Mouse (Mus musculus): ENCODE measurements around the gene Zbtb8a.

The Zbtb8a gene

GRCm38 (mm10) chr4:129339743-129340142, 38.2 kb downstream of the Zbtb8a start:
- in situ Hi-C loops (cut with MboI; ENCODE audit: low sequenced_read_pairs), result no loop called here

DNA sequence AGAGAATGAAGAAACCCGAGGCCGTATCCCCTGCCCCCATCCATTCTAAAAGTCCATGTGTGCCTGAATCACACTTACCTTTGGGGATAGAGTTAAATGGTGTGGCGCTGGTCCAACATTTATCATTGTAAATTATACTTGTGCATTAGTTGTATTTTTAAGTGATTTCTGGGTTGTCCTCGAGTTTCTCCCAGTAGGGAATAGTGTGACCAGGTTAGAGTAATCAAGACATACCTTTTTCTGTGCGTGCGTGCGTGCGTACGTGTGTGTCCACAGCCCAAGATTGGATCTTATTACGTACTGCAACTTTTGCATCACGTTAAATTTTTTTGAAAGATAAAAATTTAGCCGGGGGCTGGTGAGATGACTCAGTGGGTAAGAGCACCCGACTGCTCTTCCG, 41.6 kb downstream of the Zbtb8a start:
- in situ Hi-C loops (cut with MboI; ENCODE audit: low sequenced_read_pairs), result no loop called here

DNA sequence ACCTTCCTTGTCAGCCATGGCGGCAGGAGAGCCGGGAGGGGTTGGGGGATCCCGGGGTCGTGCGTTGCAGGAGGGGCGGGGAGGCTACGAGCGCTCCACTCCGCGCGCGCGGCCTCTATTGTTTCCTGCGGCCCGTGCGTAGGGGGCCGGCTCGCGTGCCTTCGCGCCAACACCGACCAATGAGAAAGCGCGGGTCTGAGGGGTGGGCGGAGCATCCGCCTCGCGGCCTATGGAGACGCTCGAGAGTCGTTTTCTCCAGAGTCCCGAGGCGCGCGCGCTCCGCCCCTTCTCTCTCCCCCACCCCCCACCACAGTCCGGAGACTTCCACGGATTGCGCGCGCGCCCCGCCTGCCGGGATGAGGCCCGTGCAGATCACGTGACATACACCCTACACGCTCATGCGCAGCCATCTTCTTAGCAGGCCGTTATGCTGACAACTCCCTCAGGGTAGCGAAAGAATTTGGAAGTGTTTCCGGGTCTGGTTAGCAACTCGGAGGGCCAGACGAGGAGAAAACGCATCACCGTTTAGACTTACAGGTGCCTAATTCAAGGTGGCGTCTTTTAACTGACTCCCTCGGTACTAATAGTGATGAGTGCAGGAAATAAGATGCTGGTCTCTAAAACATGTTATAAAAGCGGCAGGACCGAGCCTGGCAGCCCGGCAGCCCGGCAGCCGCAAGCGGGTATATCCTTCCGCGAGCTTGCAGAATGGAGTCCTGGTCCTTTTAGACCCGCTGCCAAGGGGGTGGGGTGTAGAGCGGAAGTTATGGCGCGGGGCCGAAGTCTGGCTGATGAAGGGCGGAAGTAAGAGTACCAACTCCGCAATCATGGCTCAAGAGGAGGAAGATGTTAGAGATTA, 42.5 kb downstream of the Zbtb8a start, which contains the start of the genes Rbbp4 and Zbtb8os:
TSS of gene Rbbp4 (minus strand) at position 155 of the 859 bp plus-strand sequence.
TSS of gene Zbtb8os (plus strand) at position 480 of the 859 bp plus-strand sequence.
- in situ Hi-C loops (cut with MboI; ENCODE audit: low sequenced_read_pairs), result no loop called here

- in situ Hi-C loops (cut with MboI; ENCODE audit: low sequenced_read_pairs), result no loop called here
These were observed 43.2 kb downstream of the Zbtb8a start for GRCm38 (mm10) chr4:129334677-129335215.

GRCm38 (mm10) chr4:129332846-129333245, 45.1 kb downstream of the Zbtb8a start:
- in situ Hi-C loops (cut with MboI; ENCODE audit: low sequenced_read_pairs), result no loop called here

DNA sequence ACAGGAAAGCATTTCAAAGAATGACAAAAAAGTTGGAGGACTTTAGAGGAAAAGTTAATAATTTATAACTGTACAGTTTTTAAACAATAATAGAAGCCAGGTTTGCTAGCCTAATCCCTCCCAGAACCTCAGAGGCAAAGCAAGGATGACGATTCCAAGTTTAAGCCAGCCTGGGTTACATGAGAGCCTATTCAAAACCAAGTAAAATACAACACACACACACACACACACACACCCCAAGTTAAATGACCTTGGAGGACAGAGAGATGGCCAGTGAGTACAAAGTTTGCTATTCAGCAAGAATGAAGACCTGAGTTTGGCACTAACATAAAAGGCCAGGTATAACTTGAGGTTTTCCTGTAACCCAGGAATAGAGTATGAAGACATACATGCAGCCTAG, 51.7 kb downstream of the Zbtb8a start:
- in situ Hi-C loops (cut with MboI; ENCODE audit: low sequenced_read_pairs), result no loop called here

DNA sequence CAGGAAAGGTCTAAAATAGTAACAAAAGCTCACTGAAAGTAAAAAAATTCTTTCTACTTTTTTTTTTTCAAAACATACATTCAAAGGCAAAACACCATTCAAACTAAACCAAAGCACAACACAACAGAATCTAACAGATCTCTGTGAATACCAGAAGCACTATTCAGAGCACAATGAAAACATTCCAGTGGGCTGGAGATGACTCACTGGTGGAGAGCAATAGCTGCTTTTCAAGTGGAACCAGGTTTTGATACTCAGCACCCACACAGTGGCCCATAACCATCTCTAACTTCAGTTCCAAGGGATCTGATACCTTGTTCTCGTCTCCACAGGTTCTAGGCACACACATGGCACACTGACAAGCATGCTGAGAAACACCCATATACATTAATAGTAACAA, 53.2 kb downstream of the Zbtb8a start:
- in situ Hi-C loops (cut with MboI; ENCODE audit: low sequenced_read_pairs), result no loop called here

- in situ Hi-C loops (cut with MboI; ENCODE audit: low sequenced_read_pairs), result no loop called here
These were observed 54.4 kb downstream of the Zbtb8a start for GRCm38 (mm10) chr4:129323491-129323890.

DNA sequence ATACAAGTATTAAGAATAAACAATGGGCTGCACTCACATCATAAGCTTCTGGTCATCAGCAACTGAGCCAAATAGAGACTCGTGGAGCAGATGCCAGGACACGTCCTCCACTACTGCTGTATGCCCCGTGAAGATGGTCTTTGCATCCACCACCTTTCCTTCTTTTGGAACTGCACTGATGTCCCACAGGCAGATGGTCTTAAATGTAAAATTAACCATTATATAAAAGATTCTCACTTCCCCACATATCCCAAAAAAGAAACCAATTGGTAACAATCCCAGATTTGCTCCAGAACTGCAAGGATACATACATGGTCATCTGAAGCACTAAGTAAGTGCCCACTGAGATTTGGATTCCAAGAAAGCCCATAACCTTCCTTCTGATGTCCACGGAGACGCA, 55.9 kb downstream of the Zbtb8a start:
- in situ Hi-C loops (cut with MboI; ENCODE audit: low sequenced_read_pairs), result no loop called here

DNA sequence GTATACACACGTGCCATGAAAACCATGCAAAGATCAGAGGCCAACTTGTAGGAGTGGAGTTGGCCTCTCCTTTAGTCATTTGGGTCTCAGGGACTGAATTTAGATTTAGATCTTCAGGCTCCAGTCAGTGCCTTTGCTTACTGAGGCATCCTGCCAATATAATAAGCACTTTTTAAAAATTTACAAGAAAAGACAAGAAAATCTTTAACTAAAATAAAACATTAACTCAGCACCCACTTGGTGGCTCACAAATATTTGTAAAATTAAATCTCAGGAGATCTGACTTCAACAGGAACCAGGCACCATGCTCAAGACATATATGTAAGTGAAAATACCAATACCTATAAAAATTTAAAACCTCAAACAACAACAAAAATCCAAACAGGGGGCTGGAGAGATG, 57.0 kb downstream of the Zbtb8a start:
- in situ Hi-C loops (cut with MboI; ENCODE audit: low sequenced_read_pairs), result no loop called here

DNA sequence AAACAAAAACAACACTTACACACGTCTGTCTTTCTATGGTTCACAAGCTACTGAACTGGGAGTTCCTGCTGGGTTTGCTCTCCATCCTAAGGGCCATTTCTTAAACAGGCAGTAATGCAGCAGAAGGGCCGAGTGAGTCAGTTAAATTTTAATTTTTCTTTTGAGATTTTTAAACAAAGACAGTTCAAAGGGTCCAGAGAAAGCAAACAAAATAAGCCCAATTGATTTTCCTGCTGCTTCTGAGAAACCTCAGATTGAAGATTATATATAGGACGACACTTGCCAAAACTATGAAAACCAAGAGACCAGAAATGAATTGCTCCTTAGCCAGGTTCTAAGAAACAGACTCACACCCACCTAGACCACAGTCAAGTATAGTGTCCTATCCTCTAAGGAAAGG, 64.0 kb downstream of the Zbtb8a start:
- in situ Hi-C loops (cut with MboI; ENCODE audit: low sequenced_read_pairs), result no loop called here

- in situ Hi-C loops (cut with MboI; ENCODE audit: low sequenced_read_pairs), result no loop called here
These were observed 70.0 kb downstream of the Zbtb8a start for GRCm38 (mm10) chr4:129307936-129308335.

- in situ Hi-C loops (cut with MboI; ENCODE audit: low sequenced_read_pairs), result no loop called here
These were observed 73.6 kb downstream of the Zbtb8a start for GRCm38 (mm10) chr4:129304306-129304705.

DNA sequence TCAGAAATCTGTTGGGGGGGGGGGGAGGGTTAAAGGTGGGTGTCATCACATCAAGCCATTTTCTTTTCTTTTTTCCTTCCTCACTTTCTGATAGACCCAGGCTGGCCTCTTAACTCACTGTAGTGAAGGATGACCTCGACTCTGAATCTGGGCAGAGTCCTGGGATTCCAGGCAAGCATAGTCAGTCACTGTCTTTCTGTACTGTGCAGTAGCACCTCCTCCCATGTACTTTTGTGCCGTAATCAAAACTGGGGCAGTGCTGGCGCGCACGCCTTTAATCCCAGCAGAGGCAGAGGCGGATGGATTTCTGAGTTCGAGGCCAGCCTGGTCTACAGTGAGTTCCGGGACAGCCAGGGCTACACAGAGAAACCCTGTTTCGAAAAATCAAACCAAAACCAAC, 74.1 kb downstream of the Zbtb8a start:
- in situ Hi-C loops (cut with MboI; ENCODE audit: low sequenced_read_pairs), result no loop called here
